Mouse (Mus musculus): Measurements from ENCODE around the gene Alg9.

The Alg9 gene

GRCm38 (mm10) chr9:50850713-50851112, 75.9 kb downstream of the Alg9 start:
- no peak for DNase-seq (ENCODE audit: extremely low read depth, low read depth)

- DNase-seq (ENCODE audit: extremely low read depth, low read depth) = no peak
Observed at GRCm38 (mm10) chr9:50852634-50853349, 78.0 kb downstream of the Alg9 start.

GRCm38 (mm10) chr9:50854376-50854775, 79.6 kb downstream of the Alg9 start:
- no peak for DNase-seq (ENCODE audit: extremely low read depth, low read depth)

- no peak for DNase-seq (ENCODE audit: extremely low read depth, low read depth)
Observed at GRCm38 (mm10) chr9:50855133-50855766, 80.4 kb downstream of the Alg9 start.

GRCm38 (mm10) chr9:50855780-50856179, 81.0 kb downstream of the Alg9 start:
- no peak for DNase-seq (ENCODE audit: extremely low read depth, low read depth)

GRCm38 (mm10) chr9:50856341-50857081, 81.7 kb downstream of the Alg9 start:
- no peak for DNase-seq (ENCODE audit: extremely low read depth, low read depth)

GRCm38 (mm10) chr9:50857082-50857641, 82.3 kb downstream of the Alg9 start:
- DNase-seq (ENCODE audit: extremely low read depth, low read depth) = no peak

- no peak for DNase-seq (ENCODE audit: extremely low read depth, low read depth)
Observed at GRCm38 (mm10) chr9:50858681-50859080, 83.9 kb downstream of the Alg9 start.

- DNase-seq (ENCODE audit: extremely low read depth, low read depth) = no peak
Observed at GRCm38 (mm10) chr9:50861119-50861839, 86.5 kb downstream of the Alg9 start.

- DNase-seq (ENCODE audit: extremely low read depth, low read depth) = no peak
Observed at GRCm38 (mm10) chr9:50863824-50864223, 89.0 kb downstream of the Alg9 start.

- DNase-seq (ENCODE audit: extremely low read depth, low read depth) = no peak
Observed at GRCm38 (mm10) chr9:50864877-50865276, 90.1 kb downstream of the Alg9 start.

GRCm38 (mm10) chr9:50865803-50866202, 91.0 kb downstream of the Alg9 start:
- DNase-seq (ENCODE audit: extremely low read depth, low read depth) = no peak

- DNase-seq (ENCODE audit: extremely low read depth, low read depth) = no peak
Observed at GRCm38 (mm10) chr9:50867015-50867414, 92.2 kb downstream of the Alg9 start.

GRCm38 (mm10) chr9:50868182-50868581, 93.4 kb downstream of the Alg9 start:
- no peak for DNase-seq (ENCODE audit: extremely low read depth, low read depth)

GRCm38 (mm10) chr9:50873210-50873609, 98.4 kb downstream of the Alg9 start:
- no peak for DNase-seq (ENCODE audit: extremely low read depth, low read depth)

- DNase-seq (ENCODE audit: extremely low read depth, low read depth) = no peak
Observed at GRCm38 (mm10) chr9:50874031-50874430, 99.2 kb downstream of the Alg9 start.

GRCm38 (mm10) chr9:50875470-50875869, 100.7 kb downstream of the Alg9 start:
- no peak for DNase-seq (ENCODE audit: extremely low read depth, low read depth)

- no peak for DNase-seq (ENCODE audit: extremely low read depth, low read depth)
Observed at GRCm38 (mm10) chr9:50876287-50876686, 101.5 kb downstream of the Alg9 start.

GRCm38 (mm10) chr9:50877431-50877830, 102.6 kb downstream of the Alg9 start:
- DNase-seq (ENCODE audit: extremely low read depth, low read depth) = no peak

- no peak for DNase-seq (ENCODE audit: extremely low read depth, low read depth)
Observed at GRCm38 (mm10) chr9:50882183-50882582, 107.4 kb downstream of the Alg9 start.

GRCm38 (mm10) chr9:50884093-50884492, 109.3 kb downstream of the Alg9 start:
- DNase-seq (ENCODE audit: extremely low read depth, low read depth) = no peak
